Mouse (Mus musculus) cortical plate, adult 2 months (tissue): ENCODE results near the gene Ggcx.

Experiments used
- CTCF ChIP-seq: fragments of 200-500 bp; IDR thresholded peaks from 2 replicates; pipeline ENCODE4 v1.5.1; 2011; ENCODE audit warnings: mild to moderate bottlenecking, control low read depth, low read length; ENCODE audit not compliant: insufficient read depth; ENCODE audit errors: extremely low read depth
- POLR2A ChIP-seq: fragments of 200-500 bp; IDR thresholded peaks from 2 replicates; pipeline ENCODE4 v1.6.1; 2011; ENCODE audit warnings: mild to moderate bottlenecking, low read length, control low read depth; ENCODE audit not compliant: insufficient read depth; ENCODE audit errors: extremely low read depth

DNA sequence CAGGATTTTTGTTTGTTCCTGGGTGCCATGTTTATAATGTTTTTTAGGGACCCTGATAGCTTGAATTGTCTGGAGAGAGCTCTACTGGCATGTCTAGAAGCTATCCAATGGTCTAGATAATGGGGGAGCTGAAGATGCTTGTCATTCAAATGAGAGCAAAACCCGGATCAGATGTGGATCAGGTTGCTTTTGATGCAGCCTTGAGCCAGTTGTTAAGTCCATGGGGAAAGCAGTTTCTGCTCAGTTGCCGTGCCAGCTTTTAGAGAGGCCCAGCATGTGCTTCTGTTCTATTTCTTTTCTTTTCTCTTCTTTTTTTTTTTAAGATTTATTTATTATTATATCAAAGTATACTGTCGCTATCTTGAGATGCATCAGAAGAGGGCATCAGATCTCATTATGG, 39.5 kb downstream of the Ggcx start:
- no peak for TF ChIP-seq CTCF
- no peak for TF ChIP-seq POLR2A
